Mouse (Mus musculus) CH12.LX (cell line): Measurements from ENCODE around the gene Chmp4b.

Experiments used
- BHLHE40 ChIP-seq: IDR thresholded peaks from 2 replicates; pipeline ENCODE4 v1.6.1; 2011; ENCODE audit warnings: mild to moderate bottlenecking, low read depth, low read length, improper control_type of control experiment
- CTCF ChIP-seq, 2 experiments: IDR thresholded peaks in 1 of 2; conservative IDR thresholded peaks in 1 of 2; 2 replicates each; pipeline ENCODE4 v1.5.1; 2011 to 2012; ENCODE audit warnings: low read depth in 2 of 2, low read length in 2 of 2, improper control_type of control experiment in 1 of 2, inconsistent platforms in 1 of 2, mild to moderate bottlenecking in 1 of 2, moderate library complexity in 1 of 2
- E2F4 ChIP-seq: IDR thresholded peaks from 2 replicates; pipeline ENCODE4 v1.6.1; 2011; ENCODE audit warnings: low read depth, low read length, improper control_type of control experiment; ENCODE audit not compliant: insufficient replicate concordance
- EP300 ChIP-seq: IDR thresholded peaks from 2 replicates; pipeline ENCODE4 v1.6.1; 2011; ENCODE audit warnings: low read length, improper control_type of control experiment
- HCFC1 ChIP-seq: IDR thresholded peaks from 2 replicates; pipeline ENCODE4 v1.6.1; 2012; ENCODE audit warnings: low read depth, mild to moderate bottlenecking, inconsistent platforms, low read length, improper control_type of control experiment
- MEF2A ChIP-seq: IDR thresholded peaks from 2 replicates; pipeline ENCODE4 v1.6.1; 2014; ENCODE audit warnings: low read depth, mild to moderate bottlenecking, inconsistent platforms, low read length, improper control_type of control experiment, borderline replicate concordance
- MYC ChIP-seq: IDR thresholded peaks from 2 replicates; pipeline ENCODE4 v1.6.1; 2011; ENCODE audit warnings: low read depth, mild to moderate bottlenecking, improper control_type of control experiment, low read length
- POLR2A ChIP-seq: IDR thresholded peaks from 2 replicates; pipeline ENCODE4 v1.6.1; 2011; ENCODE audit warnings: low read depth, mild to moderate bottlenecking, improper control_type of control experiment, low read length
- POLR2AphosphoS2 ChIP-seq: IDR thresholded peaks from 2 replicates; pipeline ENCODE4 v1.6.1; 2011; ENCODE audit warnings: low read depth, low read length, improper control_type of control experiment
- RCOR1 ChIP-seq: conservative IDR thresholded peaks from 2 replicates; pipeline ENCODE4 v1.6.1; 2012; ENCODE audit warnings: low read depth, mild to moderate bottlenecking, inconsistent platforms, low read length, improper control_type of control experiment
- SMC3 ChIP-seq: IDR thresholded peaks from 2 replicates; pipeline ENCODE4 v1.6.1; 2011; ENCODE audit warnings: low read depth, low read length, improper control_type of control experiment
- USF2 ChIP-seq: conservative IDR thresholded peaks from 2 replicates; pipeline ENCODE4 v1.6.1; 2011; ENCODE audit warnings: low read depth, low read length, improper control_type of control experiment
- ZNF384 ChIP-seq: IDR thresholded peaks from 2 replicates; pipeline ENCODE4 v1.6.1; 2012; ENCODE audit warnings: low read depth, low read length, improper control_type of control experiment, inconsistent platforms

DNA sequence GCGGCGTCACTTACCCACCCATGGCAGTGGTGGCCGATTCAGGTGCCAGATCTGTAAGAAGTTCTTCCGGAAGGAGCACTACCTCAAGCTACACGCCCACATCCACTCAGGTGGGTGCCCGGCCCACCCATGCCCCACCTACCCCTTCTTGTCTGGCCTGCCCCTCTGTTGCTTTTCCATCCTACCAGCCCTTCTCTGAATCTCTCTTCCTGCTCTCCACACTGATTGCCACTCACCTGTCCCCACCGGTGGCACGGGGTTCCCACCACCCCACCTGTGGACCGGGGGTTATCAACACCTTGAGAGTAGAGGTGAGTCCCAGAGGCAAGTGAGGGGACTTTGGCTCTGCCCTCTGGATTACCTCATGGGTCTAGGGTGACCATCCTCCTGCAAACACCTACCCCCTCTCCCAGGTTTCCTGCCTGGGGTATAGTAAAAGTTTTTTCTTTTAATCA lies 9.5 kb upstream of the Chmp4b start:
- TF ChIP-seq EP300 (no peak), POLR2A (no peak), MEF2A (no peak), MYC (no peak), HCFC1 (no peak), RCOR1 (no peak), BHLHE40 (no peak), SMC3 (no peak), E2F4 (no peak), CTCF (conservative IDR thresholded peaks at IDR 0.05 in 1 of 2, IDR thresholded peaks at IDR 0.05 in 1 of 2; ENCODE audit: low read depth in 2 of 2, low read length in 2 of 2) (no peak), POLR2AphosphoS2 (no peak), ZNF384 (no peak), USF2 (no peak)
